Mouse (Mus musculus) kidney, adult 2 months (tissue): ENCODE measurements around the gene Rasl10a. TPM values are rescaled to one million over a fixed set of nuclear protein-coding genes. Genes with fewer than 3 reads are reported as not detected.
A peak's percentile ranks its signal among the peaks of the same experiment; 100 is the strongest.

ENCODE experiments used
- DNase-seq: peaks from one replicate; pipeline ENCODE4 v3.0.0; 2021
- H3K27ac ChIP-seq: fragments of 200-500 bp; 2 replicates; pipeline ENCODE4 v1.5.1; 2012; ENCODE audit warnings: low read depth, low read length, control low read depth, inconsistent platforms; ENCODE audit not compliant: insufficient read depth
- H3K27me3 ChIP-seq: fragments of 200-500 bp; replicated peaks from 2 replicates; pipeline ENCODE4 v1.6.1; 2012; ENCODE audit warnings: mild to moderate bottlenecking, moderate library complexity, low read length, inconsistent platforms; ENCODE audit not compliant: control insufficient read depth, insufficient read depth
- H3K36me3 ChIP-seq: fragments of 200-500 bp; 2 replicates; pipeline ENCODE4 v1.6.1; 2012; ENCODE audit warnings: mild to moderate bottlenecking, moderate library complexity, low read length, inconsistent platforms; ENCODE audit not compliant: control insufficient read depth, insufficient read depth
- H3K4me1 ChIP-seq: fragments of 200-500 bp; 2 replicates; pipeline ENCODE4 v1.6.1; 2011; ENCODE audit warnings: low read length; ENCODE audit not compliant: control insufficient read depth, insufficient read depth
- H3K4me3 ChIP-seq: fragments of 200-500 bp; 2 replicates; pipeline ENCODE4 v1.5.1; 2011; ENCODE audit warnings: mild to moderate bottlenecking, low read depth, low read length, control low read depth; ENCODE audit not compliant: insufficient read depth
- CTCF ChIP-seq: fragments of 200-500 bp; conservative IDR thresholded peaks from 2 replicates; pipeline ENCODE4 v1.5.1; 2011; ENCODE audit warnings: low read depth, mild to moderate bottlenecking, control low read depth, low read length, moderate library complexity, mixed read lengths; ENCODE audit not compliant: insufficient read depth, insufficient read length
- POLR2A ChIP-seq: fragments of 200-500 bp; IDR thresholded peaks from one replicate; pipeline ENCODE4 v1.6.1; 2011; ENCODE audit warnings: low read depth, low read length, control low read depth
- WGBS: fragments of 180-500 bp; shearing (Covaris S2); methylation state at CpG from one replicate; pipeline ENCODE4 v1.1.7; 2018; 5-methylcytosine and 5-hydroxymethylcytosine counted together
- polyA plus RNA-seq: library from polyadenylated mRNA; depleted of rRNA; stranded (reverse); fragments of >200 nt; gene quantifications from 2 replicates; pipeline ENCODE4 v1.2.3, GENCODE M21; 2012; rRNA removed

Gene Rasl10a
- polyA plus RNA-seq: 1.1 and 1.3 TPM in 2 replicates

GRCm38 (mm10) chr11:5057856-5058641 lies at the start of gene Rasl10a:
Rasl10a (plus strand) TSS chr11:5058128.
- no peaks in the 10 kb centered on the region for H3K36me3 ChIP-seq
- H3K27me3 ChIP-seq: no peaks in the 10 kb centered on the region
- H3K4me1 ChIP-seq: peaks cover 6% of the 10 kb centered on the region; the same call in 1 of the 2 replicates
- TF ChIP-seq POLR2A: no peak
- TF ChIP-seq CTCF: no peak
- no peak within 1 kb of the TSS for H3K27ac ChIP-seq
- H3K4me3 ChIP-seq: peak within 1 kb of the TSS; percentile 57
- DNase-seq: peak; percentile 68
- 1% methylated on average over 77 of the region's 77 CpGs for WGBS

DNA sequence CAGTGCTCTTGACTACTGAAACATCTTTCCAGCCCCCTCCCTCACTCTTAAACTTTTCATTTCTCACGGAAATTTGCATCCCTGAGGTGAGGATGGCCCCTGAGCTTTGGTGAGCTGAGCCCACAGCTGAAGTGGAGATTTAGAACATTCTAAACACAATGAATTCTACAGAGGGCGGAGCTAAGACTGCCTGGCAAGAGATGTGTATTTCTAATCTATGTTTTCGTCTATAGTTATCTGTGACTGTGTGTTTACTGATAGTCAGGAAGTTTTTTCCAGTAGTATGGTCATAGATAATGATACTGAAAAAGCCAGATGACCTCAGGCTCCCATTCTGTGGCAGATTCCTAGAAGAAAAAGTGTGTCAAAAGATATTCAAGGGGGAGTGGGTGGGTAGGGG lies 49.1 kb upstream of the Rasl10a start:
- no peaks in the 10 kb centered on the region for H3K27me3 ChIP-seq
- H3K27ac ChIP-seq: no peak overlapping the region
- no peaks in the 10 kb centered on the region for H3K4me1 ChIP-seq
- DNase-seq: no peak
- TF ChIP-seq CTCF (no peak), POLR2A (no peak)
- peaks cover 1% of the 10 kb centered on the region for H3K36me3 ChIP-seq
- WGBS: 85% methylated on average over 3 of the region's 3 CpGs
- H3K4me3 ChIP-seq: no peak overlapping the region

- WGBS: 69% methylated on average over 3 of the region's 3 CpGs
- TF ChIP-seq CTCF (no peak), POLR2A (no peak)
- Histone ChIP-seq H3K4me1 (no peaks in the 10 kb centered on the region), H3K27ac (no peak overlapping the region), H3K27me3 (no peaks in the 10 kb centered on the region), H3K4me3 (no peak overlapping the region), H3K36me3 (peaks cover 1% of the 10 kb centered on the region)
- no peak for DNase-seq
Observed at GRCm38 (mm10) chr11:5009354-5010074, 48.4 kb upstream of the Rasl10a start.

DNA sequence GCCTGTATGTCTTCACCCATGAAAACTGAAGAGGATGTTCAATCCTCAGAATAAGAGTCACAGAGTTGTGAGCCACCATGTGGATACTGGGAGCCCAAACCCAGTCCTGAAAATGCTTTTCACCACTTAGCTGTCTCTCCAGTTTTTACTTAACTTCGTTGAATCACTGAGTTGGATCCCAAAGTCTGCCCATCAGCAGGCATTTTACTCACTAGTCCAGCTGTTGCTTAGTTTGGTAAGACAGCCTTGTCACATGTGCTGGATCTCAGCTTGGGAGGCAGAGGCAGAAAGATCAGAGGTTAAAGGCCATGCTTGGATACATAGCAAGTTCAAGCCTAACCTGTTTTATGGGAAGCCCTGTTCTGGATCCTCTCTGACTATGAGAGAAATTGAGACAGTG lies 47.7 kb upstream of the Rasl10a start:
- Histone ChIP-seq H3K4me3 (no peak overlapping the region), H3K27me3 (no peaks in the 10 kb centered on the region), H3K4me1 (no peaks in the 10 kb centered on the region), H3K36me3 (peaks cover 1% of the 10 kb centered on the region), H3K27ac (no peak overlapping the region)
- no peak for DNase-seq
- 71% methylated on average over 1 of the region's 1 CpGs for WGBS
- TF ChIP-seq CTCF: no peak
- no peak for TF ChIP-seq POLR2A

- peaks cover 1% of the 10 kb centered on the region for H3K36me3 ChIP-seq
- DNase-seq: no peak
- TF ChIP-seq POLR2A: no peak
- no peak for TF ChIP-seq CTCF
- WGBS: 68% methylated on average over 1 of the region's 1 CpGs
- no peak overlapping the region for H3K4me3 ChIP-seq
- no peaks in the 10 kb centered on the region for H3K4me1 ChIP-seq
- no peak overlapping the region for H3K27ac ChIP-seq
- no peaks in the 10 kb centered on the region for H3K27me3 ChIP-seq
Observed at GRCm38 (mm10) chr11:5011480-5011879, 46.4 kb upstream of the Rasl10a start.

DNA sequence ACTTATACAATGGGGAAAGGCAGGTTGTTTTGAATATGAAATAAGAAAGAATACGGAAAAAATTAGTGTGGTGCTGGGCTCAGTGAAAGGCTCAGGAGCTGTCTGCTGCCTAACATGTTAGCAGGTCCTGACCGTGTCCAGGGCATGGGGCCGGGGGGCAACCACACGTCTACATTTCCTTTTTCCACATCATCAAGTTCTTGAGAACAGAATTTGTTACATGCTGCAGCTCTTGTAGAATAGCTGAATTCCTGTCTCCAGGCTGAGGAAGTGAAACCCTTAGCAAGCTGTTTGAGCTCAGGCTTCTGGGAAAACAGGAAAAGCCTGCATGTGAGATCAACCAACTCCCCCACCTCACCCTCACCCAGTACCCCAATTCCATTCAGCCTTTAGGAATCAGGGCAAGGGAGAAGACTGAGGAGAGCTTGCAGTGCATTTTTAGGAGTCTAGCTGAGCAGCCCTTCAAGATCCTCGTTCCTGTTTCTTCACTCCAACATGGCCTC lies 45.7 kb upstream of the Rasl10a start:
- peaks cover 3% of the 10 kb centered on the region for H3K36me3 ChIP-seq
- no peak for DNase-seq
- H3K4me3 ChIP-seq: no peak overlapping the region
- no peak for TF ChIP-seq POLR2A
- TF ChIP-seq CTCF: no peak
- WGBS: 62% methylated on average over 5 of the region's 5 CpGs
- H3K4me1 ChIP-seq: no peaks in the 10 kb centered on the region
- H3K27me3 ChIP-seq: no peaks in the 10 kb centered on the region
- no peak overlapping the region for H3K27ac ChIP-seq

- Histone ChIP-seq H3K27me3 (no peaks in the 10 kb centered on the region), H3K4me1 (no peaks in the 10 kb centered on the region), H3K36me3 (peaks cover 1% of the 10 kb centered on the region), H3K27ac (no peak overlapping the region), H3K4me3 (no peak overlapping the region)
- WGBS: 44% methylated on average over 2 of the region's 2 CpGs
- DNase-seq: peak; percentile 72
- TF ChIP-seq POLR2A (no peak), CTCF (peak; percentile 70)
Observed at GRCm38 (mm10) chr11:5015720-5016119, 42.2 kb upstream of the Rasl10a start.
